In genomic region chr13:112439105-112439818, GRCm38 (mm10) we compare ENCODE assay signal across 8 mouse cellular contexts. TPM values are rescaled to one million over a fixed set of nuclear protein-coding genes. Genes with fewer than 3 reads are reported as not detected.
A peak's percentile ranks its signal among the peaks of the same experiment; 100 is the strongest.
DNase-seq lines count a peak whose midpoint lies in the region; ATAC-seq lines count a peak whose summit lies in the region.

No protein-coding gene starts in this region.

- no peak for ATAC-seq in embryonic facial prominence, embryonic 15.5 days (ENCODE audit: insufficient number of reproducible peaks, low FRiP score, low TSS enrichment, low read depth)

- no peaks in the 10 kb centered on the region for H3K9me3 ChIP-seq in embryonic facial prominence, embryonic 15.5 days (replicated peaks)
- no peaks in the 10 kb centered on the region for H3K9me3 ChIP-seq in limb, embryonic 10.5 days (replicated peaks)

- H3K27ac ChIP-seq in embryonic facial prominence, embryonic 15.5 days (replicated peaks): no peak overlapping the region; the same call in 1 of the 2 replicates
- peak overlapping the region; percentile 72 for H3K27ac ChIP-seq in limb, embryonic 10.5 days

- H3K4me2 ChIP-seq in embryonic facial prominence, embryonic 15.5 days (replicated peaks): peak overlapping the region; percentile 31

- H3K36me3 ChIP-seq in embryonic facial prominence, embryonic 15.5 days: no peaks in the 10 kb centered on the region
- no peaks in the 10 kb centered on the region for H3K36me3 ChIP-seq in limb, embryonic 10.5 days

- peak; percentile 14 for DNase-seq in urinary bladder, postnatal 14 days (ENCODE audit: low spot score)
- no peak for DNase-seq in urinary bladder, adult 18-20 months (ENCODE audit: low spot score in 2 of 2)
- peak; percentile 33 for DNase-seq in limb, embryonic 10.5 days (ENCODE audit: low spot score)
- peak; percentile 66 for DNase-seq in naive thymus-derived CD4-positive, alpha-beta T cell, adult 2 months (ENCODE audit: low read depth)
- no peak for DNase-seq in adrenal gland, postnatal 14 days
- DNase-seq in right cerebral cortex, postnatal 4 days: no peak
- DNase-seq in kidney, postnatal 36 days: no peak

- H3K27me3 ChIP-seq in embryonic facial prominence, embryonic 15.5 days: no peaks in the 10 kb centered on the region
- no peaks in the 10 kb centered on the region for H3K27me3 ChIP-seq in limb, embryonic 10.5 days (ENCODE audit: low read depth, poor library complexity, severe bottlenecking)

- 26% methylated on average over 15 of the region's 15 CpGs for WGBS in embryonic facial prominence, embryonic 15.5 days
- 50% methylated on average over 15 of the region's 15 CpGs for WGBS in limb, embryonic 10.5 days

- H3K9ac ChIP-seq in embryonic facial prominence, embryonic 15.5 days: no peak overlapping the region

- H3K4me1 ChIP-seq in embryonic facial prominence, embryonic 15.5 days: peaks cover 19% of the 10 kb centered on the region
- peaks cover 18% of the 10 kb centered on the region for H3K4me1 ChIP-seq in limb, embryonic 10.5 days

- H3K4me3 ChIP-seq in embryonic facial prominence, embryonic 15.5 days (replicated peaks): no peak overlapping the region
- peak overlapping the region; percentile 28 for H3K4me3 ChIP-seq in limb, embryonic 10.5 days

RNA-seq across cellular contexts. Expression of gene Il6st, which starts 24.6 kb away (rescaled TPM):
- 36.4 and 37.8 TPM in 2 replicates for polyA plus RNA-seq in embryonic facial prominence, embryonic 15.5 days (2015; fragmentation: Nextera tagmentation; extraction: Ambion mirVana)
- polyA plus RNA-seq in limb, embryonic 10.5 days (2016; fragmentation: Nextera tagmentation; extraction: Ambion mirVana): 16.1 and 21.3 TPM in 2 replicates
- total RNA-seq in adrenal gland, postnatal 14 days (2021): 300 and 308 TPM in 2 replicates

Comparison
In these comparisons a context has a peak if more than half of its experiments do, and no peak if none do; other contexts are left out.
1. DNase-seq: peak in urinary bladder, postnatal 14 days (single experiment), limb, embryonic 10.5 days (single experiment) and naive thymus-derived CD4-positive, alpha-beta T cell, adult 2 months (single experiment); none in urinary bladder, adult 18-20 months (0 of 2), adrenal gland, postnatal 14 days (single experiment), right cerebral cortex, postnatal 4 days (single experiment) and kidney, postnatal 36 days (0 of 2).